Mouse (Mus musculus) heart, embryonic 16.5 days (tissue): ENCODE measurements around the gene Arhgap24. TPM values are rescaled to one million over a fixed set of nuclear protein-coding genes. Genes with fewer than 3 reads are reported as not detected.

Experiments used
- ATAC-seq: fragments of 200-750 bp; cut with Nextera tagmentation; replicated peaks from 2 replicates; pipeline ENCODE4 v1.8.0; 2017; ENCODE audit warnings: moderate number of reproducible peaks; ENCODE audit not compliant: insufficient read depth, low FRiP score; ENCODE audit errors: extremely low read depth
- H3K27ac ChIP-seq: fragments of 300-500 bp; sonication (generic); 2 replicates; pipeline ENCODE4 v1.5.1; 2014; ENCODE audit warnings: mild to moderate bottlenecking, low read length, control low read depth, moderate library complexity
- H3K27me3 ChIP-seq: fragments of 300-500 bp; sonication (generic); 2 replicates; pipeline ENCODE4 v1.6.1; 2014; ENCODE audit warnings: low read length, mixed read lengths; ENCODE audit not compliant: control insufficient read depth, insufficient read depth
- H3K36me3 ChIP-seq: fragments of 300-500 bp; sonication (generic); 2 replicates; pipeline ENCODE4 v1.6.1; 2014; ENCODE audit not compliant: control insufficient read depth, insufficient read depth
- H3K4me1 ChIP-seq: fragments of 300-500 bp; sonication (generic); 2 replicates; pipeline ENCODE4 v1.6.1; 2014; ENCODE audit warnings: low read length, mixed read lengths; ENCODE audit not compliant: control insufficient read depth, insufficient read depth
- H3K4me2 ChIP-seq: fragments of 300-500 bp; sonication (generic); 2 replicates; pipeline ENCODE4 v1.6.1; 2014; ENCODE audit warnings: low read depth, mild to moderate bottlenecking, control low read depth, low read length
- H3K4me3 ChIP-seq: fragments of 300-500 bp; sonication (generic); 2 replicates; pipeline ENCODE4 v1.5.1; 2014; ENCODE audit warnings: mild to moderate bottlenecking, control low read depth, low read length
- H3K9ac ChIP-seq: fragments of 300-500 bp; sonication (generic); 2 replicates; pipeline ENCODE4 v1.6.1; 2014; ENCODE audit warnings: low read length, control low read depth
- H3K9me3 ChIP-seq: fragments of 300-500 bp; sonication (generic); replicated peaks from 2 replicates; pipeline ENCODE4 v1.6.1; 2016; ENCODE audit warnings: low read length; ENCODE audit not compliant: control insufficient read depth
- WGBS: fragments of 180-500 bp; shearing (Covaris S2); extraction: QIAGEN DNeasy Blood & Tissue Kit; methylation state at CpG from one replicate; pipeline ENCODE4 v1.1.7; 2014; 5-methylcytosine and 5-hydroxymethylcytosine counted together
- polyA plus RNA-seq: library from polyadenylated mRNA; unstranded; fragments of >200 nt; fragmentation: Nextera tagmentation; extraction: Ambion mirVana; gene quantifications from 2 replicates; pipeline ENCODE4 v1.2.1, GENCODE M21; 2015

Arhgap24 gene
- polyA plus RNA-seq, 1 experiment from 2014 or later: 18.2 TPM

DNA sequence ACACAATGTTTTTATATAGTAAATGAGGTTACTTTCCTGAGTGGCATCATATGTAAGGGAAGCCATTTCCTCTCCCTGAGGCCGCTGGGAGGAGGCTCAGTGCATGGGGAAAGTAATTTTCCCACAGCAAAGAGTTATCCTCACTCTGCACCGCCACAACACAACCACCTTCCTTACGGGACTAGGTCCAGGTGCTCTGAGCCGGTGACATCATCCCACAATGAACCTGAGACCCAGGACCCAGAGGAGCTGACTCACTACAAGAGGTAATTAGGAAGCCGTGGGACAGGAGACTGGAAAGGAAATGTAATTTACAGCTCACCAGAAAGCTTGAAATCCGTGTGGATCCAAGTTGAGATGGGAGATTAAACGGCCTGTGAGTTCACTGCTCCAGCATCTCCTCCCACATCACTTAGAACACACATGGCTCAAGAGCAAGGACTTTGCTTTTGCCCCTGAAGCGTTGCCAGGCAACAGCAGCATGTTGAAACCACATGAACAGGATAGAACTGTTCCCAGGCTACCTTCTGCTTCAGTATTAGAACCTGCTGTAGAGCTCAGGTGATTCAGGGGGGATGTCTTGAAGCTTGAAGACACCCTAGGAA is 238.3 kb downstream of the Arhgap24 start:
- no peak for ATAC-seq
- no peaks in the 10 kb centered on the region for H3K4me1 ChIP-seq
- H3K4me2 ChIP-seq: no peak overlapping the region
- no peaks in the 10 kb centered on the region for H3K36me3 ChIP-seq
- no peak overlapping the region for H3K9ac ChIP-seq
- no peaks in the 10 kb centered on the region for H3K27me3 ChIP-seq
- H3K27ac ChIP-seq: no peak overlapping the region
- 58% methylated on average over 8 of the region's 8 CpGs for WGBS
- H3K9me3 ChIP-seq: no peaks in the 10 kb centered on the region
- H3K4me3 ChIP-seq: no peak overlapping the region

DNA sequence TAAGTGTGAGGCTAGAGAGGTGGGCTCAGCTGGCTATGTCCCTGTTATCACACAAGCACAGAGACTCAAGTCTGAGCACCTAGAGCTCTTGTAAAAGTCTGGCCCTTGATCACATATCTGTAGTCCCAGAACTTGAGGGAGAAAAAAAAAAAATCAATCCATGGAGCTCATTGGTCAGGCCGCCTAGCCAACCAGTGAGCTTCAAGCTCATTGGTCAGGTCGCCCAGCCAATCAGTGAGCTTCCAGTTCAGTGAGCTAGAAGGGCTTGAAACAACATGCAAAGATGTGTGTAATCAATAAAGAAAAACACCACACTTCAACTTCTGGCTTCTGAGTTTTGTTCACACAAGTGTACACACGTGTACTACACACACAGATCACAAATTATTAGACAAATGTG is 242.4 kb downstream of the Arhgap24 start:
- Histone ChIP-seq H3K9me3 (no peaks in the 10 kb centered on the region), H3K4me3 (no peak overlapping the region), H3K4me2 (no peak overlapping the region), H3K27me3 (no peaks in the 10 kb centered on the region), H3K9ac (no peak overlapping the region), H3K36me3 (no peaks in the 10 kb centered on the region), H3K27ac (no peak overlapping the region), H3K4me1 (peaks cover 4% of the 10 kb centered on the region; the same call in 1 of the 2 replicates)
- no peak for ATAC-seq
- WGBS: 88% methylated on average over 3 of the region's 3 CpGs

DNA sequence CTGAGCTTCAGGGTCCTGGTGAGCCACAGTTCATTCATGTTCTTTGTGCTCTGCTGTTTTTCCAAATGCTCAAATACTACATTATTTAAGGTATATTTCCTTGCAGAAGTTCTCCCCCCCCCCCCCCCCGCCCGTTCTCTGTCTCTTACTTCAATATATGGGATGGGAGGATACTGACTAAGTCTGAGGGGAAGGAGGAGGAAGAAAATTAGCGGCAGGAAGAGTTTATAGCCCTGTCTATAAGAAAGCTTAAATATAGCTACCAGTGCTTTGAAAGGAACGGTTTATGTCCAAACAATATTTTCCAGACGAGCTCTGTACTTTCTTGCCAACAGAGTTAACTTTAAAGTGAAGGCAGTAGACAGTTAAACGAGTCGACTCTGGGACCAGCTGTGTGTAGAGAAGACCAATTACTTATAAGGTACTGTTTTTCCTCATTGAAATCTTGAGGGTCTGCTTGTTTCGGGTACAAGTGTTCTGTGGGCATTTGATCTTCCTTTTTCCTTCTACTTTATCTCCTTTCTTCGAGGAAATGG is 243.7 kb downstream of the Arhgap24 start:
- H3K4me1 ChIP-seq: peaks cover 4% of the 10 kb centered on the region; the same call in 1 of the 2 replicates
- peak overlapping the region; percentile 30; the same call in 1 of the 2 replicates for H3K9ac ChIP-seq
- peak overlapping the region; percentile 31 for H3K4me2 ChIP-seq
- WGBS: 31% methylated on average over 8 of the region's 9 CpGs
- H3K4me3 ChIP-seq: peak overlapping the region; percentile 41
- H3K27ac ChIP-seq: peak overlapping the region; percentile 58; the same call in 1 of the 2 replicates
- H3K9me3 ChIP-seq: no peaks in the 10 kb centered on the region
- no peak for ATAC-seq
- no peaks in the 10 kb centered on the region for H3K27me3 ChIP-seq
- H3K36me3 ChIP-seq: no peaks in the 10 kb centered on the region

DNA sequence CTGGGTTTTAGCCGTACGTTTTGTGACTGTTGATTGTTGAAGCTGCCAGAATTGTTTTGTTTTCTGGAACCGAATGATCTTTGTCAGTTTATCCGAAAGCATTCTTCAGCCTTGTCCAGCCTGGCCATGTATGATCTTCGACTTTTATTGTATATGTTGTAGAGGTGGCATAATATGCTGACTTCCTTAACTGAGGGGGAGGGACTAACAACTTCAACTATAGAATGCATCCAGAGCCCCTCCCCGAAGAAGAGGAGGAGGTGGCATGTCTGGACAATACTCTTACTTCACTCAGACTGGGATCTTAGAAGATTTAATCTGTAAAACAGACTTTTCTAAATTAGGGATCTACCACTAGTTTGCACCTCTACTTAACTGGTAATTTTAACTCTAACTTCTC is 244.2 kb downstream of the Arhgap24 start:
- Histone ChIP-seq H3K9ac (no peak overlapping the region), H3K4me1 (peaks cover 4% of the 10 kb centered on the region; the same call in 1 of the 2 replicates), H3K27ac (no peak overlapping the region), H3K27me3 (no peaks in the 10 kb centered on the region), H3K4me3 (peak overlapping the region; percentile 41), H3K4me2 (peak overlapping the region; percentile 31), H3K36me3 (no peaks in the 10 kb centered on the region), H3K9me3 (no peaks in the 10 kb centered on the region)
- 50% methylated on average over 6 of the region's 6 CpGs for WGBS
- no peak for ATAC-seq

GRCm38 (mm10) chr5:102726985-102727384 is 245.8 kb downstream of the Arhgap24 start:
- Histone ChIP-seq H3K9ac (no peak overlapping the region), H3K27me3 (no peaks in the 10 kb centered on the region), H3K4me3 (no peak overlapping the region), H3K9me3 (no peaks in the 10 kb centered on the region), H3K4me1 (peaks cover 4% of the 10 kb centered on the region; the same call in 1 of the 2 replicates), H3K4me2 (no peak overlapping the region), H3K36me3 (no peaks in the 10 kb centered on the region), H3K27ac (no peak overlapping the region)
- WGBS: 56% methylated on average over 4 of the region's 4 CpGs
- ATAC-seq: no peak

DNA sequence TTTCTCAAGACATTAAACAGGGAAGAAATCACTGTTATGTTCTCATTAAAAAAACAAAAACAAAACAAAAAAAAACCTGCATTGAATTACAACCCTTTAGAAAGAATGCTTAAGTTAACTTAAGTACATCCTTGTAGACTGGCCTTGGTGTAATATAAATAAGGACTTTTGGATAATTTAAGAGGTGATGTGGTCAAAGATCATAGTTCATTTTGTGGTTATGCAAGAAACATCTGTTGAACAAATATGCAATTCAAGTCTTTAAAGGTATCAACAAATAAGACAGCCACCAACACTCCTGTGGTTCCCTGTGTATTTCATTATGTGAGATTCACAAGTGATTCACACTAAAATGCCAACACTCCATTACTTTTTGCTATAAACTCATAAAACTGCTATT is 247.3 kb downstream of the Arhgap24 start:
- ATAC-seq: no peak
- Histone ChIP-seq H3K4me2 (no peak overlapping the region), H3K27me3 (no peaks in the 10 kb centered on the region), H3K9me3 (no peaks in the 10 kb centered on the region), H3K36me3 (no peaks in the 10 kb centered on the region), H3K9ac (no peak overlapping the region), H3K4me3 (no peak overlapping the region), H3K27ac (no peak overlapping the region), H3K4me1 (peaks cover 4% of the 10 kb centered on the region; the same call in 1 of the 2 replicates)

GRCm38 (mm10) chr5:102729476-102729875 is 248.3 kb downstream of the Arhgap24 start:
- H3K4me2 ChIP-seq: no peak overlapping the region
- H3K9ac ChIP-seq: no peak overlapping the region
- WGBS: 65% methylated on average over 3 of the region's 3 CpGs
- no peak for ATAC-seq
- no peak overlapping the region for H3K27ac ChIP-seq
- peaks cover 4% of the 10 kb centered on the region; the same call in 1 of the 2 replicates for H3K4me1 ChIP-seq
- no peaks in the 10 kb centered on the region for H3K27me3 ChIP-seq
- no peaks in the 10 kb centered on the region for H3K9me3 ChIP-seq
- H3K4me3 ChIP-seq: no peak overlapping the region
- no peaks in the 10 kb centered on the region for H3K36me3 ChIP-seq

- ATAC-seq: no peak
These were observed 254.9 kb downstream of the Arhgap24 start for GRCm38 (mm10) chr5:102736131-102736530.

GRCm38 (mm10) chr5:102742554-102743255 is 261.5 kb downstream of the Arhgap24 start:
- Histone ChIP-seq H3K27me3 (no peaks in the 10 kb centered on the region), H3K36me3 (no peaks in the 10 kb centered on the region), H3K4me1 (peaks cover 3% of the 10 kb centered on the region; the same call in 1 of the 2 replicates), H3K27ac (no peak overlapping the region), H3K9me3 (no peaks in the 10 kb centered on the region), H3K9ac (no peak overlapping the region), H3K4me3 (no peak overlapping the region), H3K4me2 (no peak overlapping the region)
- no peak for ATAC-seq
- WGBS: 61% methylated on average over 5 of the region's 5 CpGs

More at GRCm38 (mm10) chr5:102736131-102736530, 254.9 kb downstream of the Arhgap24 start:
- H3K27me3 ChIP-seq: no peaks in the 10 kb centered on the region
- H3K36me3 ChIP-seq: no peaks in the 10 kb centered on the region
- no peaks in the 10 kb centered on the region for H3K4me1 ChIP-seq
- H3K4me3 ChIP-seq: no peak overlapping the region
- 0 out of 2 replicates have a peak overlapping the region, but pooled peaks have one; percentile 13 for H3K27ac ChIP-seq
- no peak overlapping the region for H3K9ac ChIP-seq
- 64% methylated on average over 5 of the region's 5 CpGs for WGBS
- H3K4me2 ChIP-seq: no peak overlapping the region
- no peaks in the 10 kb centered on the region for H3K9me3 ChIP-seq
